In genomic region chr2:75959850-75960365, GRCm38 (mm10) we compare ENCODE assay signal across 9 mouse cellular contexts. TPM values are rescaled to one million over a fixed set of nuclear protein-coding genes. Genes with fewer than 3 reads are reported as not detected.
DNase-seq lines count a peak whose midpoint lies in the region; ATAC-seq lines count a peak whose summit lies in the region.
"Had no signal": no experiment of that assay in that cellular context is flagged by ENCODE, and none has a peak within 500 bp of the region (broad histone marks: within the 10 kb centered on the region; RNA-seq: fewer than 3 reads in every experiment).

No protein-coding gene starts in this region.

- peak overlapping the region; percentile 52 for H3K27ac ChIP-seq in forebrain, embryonic 14.5 days (ENCODE audit: low read depth, low read length)
- peak overlapping the region; percentile 59 for H3K27ac ChIP-seq in intestine, embryonic 16.5 days (ENCODE audit: low read length)
- no peak overlapping the region for H3K27ac ChIP-seq in neural tube, embryonic 12.5 days

- 7% methylated on average over 15 of the region's 15 CpGs for WGBS in forebrain, embryonic 14.5 days
- 18% methylated on average over 15 of the region's 15 CpGs for WGBS in intestine, embryonic 16.5 days
- WGBS in neural tube, embryonic 12.5 days, result 11% methylated on average over 15 of the region's 15 CpGs

- peak overlapping the region; percentile 40 for H3K4me2 ChIP-seq in forebrain, embryonic 14.5 days (ENCODE audit: low read length)
- H3K4me2 ChIP-seq in intestine, embryonic 16.5 days (ENCODE audit: low read depth, low read length), result peak overlapping the region; percentile 36
- H3K4me2 ChIP-seq in neural tube, embryonic 12.5 days (replicated peaks), result peak overlapping the region; percentile 45

- no peaks in the 10 kb centered on the region for H3K36me3 ChIP-seq in forebrain, embryonic 14.5 days (ENCODE audit: control insufficient read depth, insufficient read depth, low read length)
- H3K36me3 ChIP-seq in intestine, embryonic 16.5 days (ENCODE audit: control insufficient read depth, insufficient read depth, low read length), result no peaks in the 10 kb centered on the region
- no peaks in the 10 kb centered on the region for H3K36me3 ChIP-seq in neural tube, embryonic 12.5 days
- H3K36me3 ChIP-seq: G1E had no signal

- no peak overlapping the region for H3K9ac ChIP-seq in forebrain, embryonic 14.5 days (ENCODE audit: low read length)
- peak overlapping the region; percentile 58 for H3K9ac ChIP-seq in intestine, embryonic 16.5 days (ENCODE audit: low read depth, low read length)
- no peak overlapping the region for H3K9ac ChIP-seq in neural tube, embryonic 12.5 days

- H3K4me1 ChIP-seq in forebrain, embryonic 14.5 days (ENCODE audit: control insufficient read depth, insufficient read depth, low read length), result peaks cover 18% of the 10 kb centered on the region
- peaks cover 22% of the 10 kb centered on the region for H3K4me1 ChIP-seq in intestine, embryonic 16.5 days (ENCODE audit: control insufficient read depth, insufficient read depth, low read length)
- peaks cover 18% of the 10 kb centered on the region for H3K4me1 ChIP-seq in neural tube, embryonic 12.5 days

- peak; percentile 73 for ATAC-seq in forebrain, embryonic 14.5 days
- ATAC-seq in intestine, embryonic 16.5 days, result 0 out of 2 replicates have a peak, but pooled peaks have one; percentile 19
- ATAC-seq in neural tube, embryonic 12.5 days (ENCODE audit: low FRiP score, low read depth), result peak; percentile 46; the same call in 1 of the 2 replicates

- no peaks in the 10 kb centered on the region for H3K27me3 ChIP-seq in forebrain, embryonic 14.5 days (replicated peaks; ENCODE audit: control insufficient read depth, insufficient read depth, low read length)
- no peaks in the 10 kb centered on the region for H3K27me3 ChIP-seq in intestine, embryonic 16.5 days (replicated peaks; ENCODE audit: control insufficient read depth, insufficient read depth, low read length)
- no peaks in the 10 kb centered on the region for H3K27me3 ChIP-seq in neural tube, embryonic 12.5 days (replicated peaks)

- DNase-seq in heart, adult 18-20 months, result peak; percentile 29 to 51
- no peak for DNase-seq in heart, adult 8-10 months (ENCODE audit: low spot score)
- DNase-seq in adrenal gland, postnatal 36 days, result peak; percentile 29 to 39
- peak; percentile 82 for DNase-seq in forebrain, embryonic 14.5 days (ENCODE audit: low spot score)
- DNase-seq in thymus, postnatal 4 days, result no peak
- no peak for DNase-seq in kidney, postnatal 36 days

- no peak overlapping the region for H3K4me3 ChIP-seq in forebrain, embryonic 14.5 days (ENCODE audit: low read depth, low read length)
- no peak overlapping the region; the same call in 1 of the 2 replicates for H3K4me3 ChIP-seq in intestine, embryonic 16.5 days (ENCODE audit: low read length)
- no peak overlapping the region for H3K4me3 ChIP-seq in neural tube, embryonic 12.5 days

- H3K9me3 ChIP-seq in forebrain, embryonic 14.5 days (replicated peaks; ENCODE audit: control insufficient read depth, low read length), result no peaks in the 10 kb centered on the region
- H3K9me3 ChIP-seq in intestine, embryonic 16.5 days (ENCODE audit: control insufficient read depth, low read length), result no peaks in the 10 kb centered on the region
- H3K9me3 ChIP-seq in neural tube, embryonic 12.5 days, result no peaks in the 10 kb centered on the region
- H3K9me3 ChIP-seq: G1E had no signal

RNA-seq across cellular contexts. Expression of gene Ttc30a2, which starts 18.1 kb away (rescaled TPM):
- 1 to 10 TPM; 2.0 to 2.1 TPM for total RNA-seq in heart, adult 18-20 months (2021)
- 1 to 10 TPM; 2.1 to 3.5 (median 2.5) TPM for total RNA-seq in heart, adult 8-10 months (2022)
- under 1 TPM; 0.43 to 0.49 TPM for total RNA-seq in adrenal gland, postnatal 36 days (2021)
- 0.90 and 1.6 TPM in 2 replicates for polyA plus RNA-seq in forebrain, embryonic 14.5 days (2014; fragmentation: Nextera tagmentation; extraction: Ambion mirVana)
- 0.15 and 0.22 TPM in 2 replicates for polyA plus RNA-seq in intestine, embryonic 16.5 days (2015; fragmentation: Nextera tagmentation; extraction: Ambion mirVana)
- 0.93 and 1.0 TPM in 2 replicates for polyA plus RNA-seq in neural tube, embryonic 12.5 days (2016; fragmentation: Nextera tagmentation; extraction: Ambion mirVana)
- polyA plus RNA-seq: G1E had no signal

RNA-seq across cellular contexts. Expression of gene Ttc30b, which starts 21.5 kb away (rescaled TPM):
- total RNA-seq in heart, adult 18-20 months (2021), result 10 to 100 TPM; 11.1 to 13.7 TPM
- 10 to 100 TPM; 14.6 to 20.9 (median 16.8) TPM for total RNA-seq in heart, adult 8-10 months (2022)
- 10 to 100 TPM; 13.2 to 21.4 TPM for total RNA-seq in adrenal gland, postnatal 36 days (2021)
- polyA plus RNA-seq in forebrain, embryonic 14.5 days (2014; fragmentation: Nextera tagmentation; extraction: Ambion mirVana), result 20.8 and 21.6 TPM in 2 replicates
- polyA plus RNA-seq in intestine, embryonic 16.5 days (2015; fragmentation: Nextera tagmentation; extraction: Ambion mirVana), result 8.2 and 8.3 TPM in 2 replicates
- polyA plus RNA-seq in neural tube, embryonic 12.5 days (2016; fragmentation: Nextera tagmentation; extraction: Ambion mirVana), result 8.5 and 10.2 TPM in 2 replicates

RNA-seq across cellular contexts. Expression of gene Ttc30a1, which starts 21.9 kb away (rescaled TPM):
- 1 to 10 TPM; 3.1 to 3.3 TPM for total RNA-seq in heart, adult 18-20 months (2021)
- 1 to 10 TPM; 3.2 to 4.4 (median 4.2) TPM for total RNA-seq in heart, adult 8-10 months (2022)
- 1 to 10 TPM; 3.0 to 3.4 TPM for total RNA-seq in adrenal gland, postnatal 36 days (2021)
- polyA plus RNA-seq in forebrain, embryonic 14.5 days (2014; fragmentation: Nextera tagmentation; extraction: Ambion mirVana), result 8.8 and 10.4 TPM in 2 replicates
- 5.1 and 5.2 TPM in 2 replicates for polyA plus RNA-seq in intestine, embryonic 16.5 days (2015; fragmentation: Nextera tagmentation; extraction: Ambion mirVana)
- 8.3 and 8.5 TPM in 2 replicates for polyA plus RNA-seq in neural tube, embryonic 12.5 days (2016; fragmentation: Nextera tagmentation; extraction: Ambion mirVana)
- total RNA-seq: G1E had no signal
- polyA plus RNA-seq: G1E had no signal

Comparison
In these comparisons a context has a peak if more than half of its experiments do, and no peak if none do; other contexts are left out.
1. DNase-seq: peak in heart, adult 18-20 months (2 of 2), adrenal gland, postnatal 36 days (2 of 2) and forebrain, embryonic 14.5 days (single experiment); none in heart, adult 8-10 months (single experiment), thymus, postnatal 4 days (single experiment) and kidney, postnatal 36 days (0 of 2).
2. ATAC-seq: peak in every context shown above with its lines; median percentile 73 in forebrain, embryonic 14.5 days; 46 in neural tube, embryonic 12.5 days; 19 in intestine, embryonic 16.5 days.
3. Peak in every context shown above with its lines, with median percentiles within 50 percentile points of each other: H3K4me2 ChIP-seq.